Mouse (Mus musculus) c-Kit-positive CD71-negative TER-119-negative erythroid progenitor cells, embryonic 14.5 days (primary cell): ENCODE measurements at regions not wholly inside any gene's neighbourhood (a gene's known extent, or its start where the extent isn't known, plus 50 kb on each side); places are given as distances from the start of the nearest gene placed in this dataset.

ENCODE experiments used
- DNase-seq: peaks from one replicate; pipeline ENCODE4 v3.0.0-alpha.2; 2013; ENCODE audit warnings: low read depth

DNA sequence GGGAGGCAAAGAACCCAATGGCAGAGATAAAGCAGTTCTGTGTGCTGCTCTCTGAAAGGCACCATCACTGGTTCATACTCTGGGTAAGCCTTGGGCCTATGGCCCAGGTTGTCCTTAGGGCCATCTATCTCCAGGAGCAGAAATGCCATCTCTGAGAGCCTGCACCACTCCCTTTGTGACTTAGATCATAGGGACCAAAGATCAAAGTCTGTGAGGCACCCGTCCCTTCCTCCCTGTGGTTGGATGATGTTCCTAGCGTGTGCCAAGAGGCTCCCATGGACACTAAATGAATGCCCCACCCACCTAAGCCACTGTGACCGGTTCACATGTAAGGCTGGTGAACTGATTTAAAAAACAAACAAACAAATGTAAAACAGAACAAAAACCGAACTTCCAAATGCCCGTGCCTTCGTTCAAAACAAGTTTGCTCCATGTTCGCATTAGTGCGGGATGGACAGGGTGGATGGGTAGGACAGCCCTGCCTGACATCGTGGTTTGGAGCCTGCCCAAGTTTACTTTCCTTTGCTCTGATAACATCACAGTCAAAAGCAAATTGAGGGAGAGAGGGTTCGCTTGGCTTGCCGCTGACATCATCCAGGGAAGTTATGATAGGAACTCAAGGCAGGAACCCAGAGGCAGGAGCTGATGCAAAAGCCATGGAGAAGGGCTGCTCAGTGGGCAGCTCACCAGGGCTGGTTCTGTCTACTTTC, 418.6 kb downstream of the Med13l start:
- no peak for DNase-seq

- DNase-seq: no peak
Measured at GRCm38 (mm10) chr5:118981046-118981445, 420.6 kb downstream of the Med13l start.

DNA sequence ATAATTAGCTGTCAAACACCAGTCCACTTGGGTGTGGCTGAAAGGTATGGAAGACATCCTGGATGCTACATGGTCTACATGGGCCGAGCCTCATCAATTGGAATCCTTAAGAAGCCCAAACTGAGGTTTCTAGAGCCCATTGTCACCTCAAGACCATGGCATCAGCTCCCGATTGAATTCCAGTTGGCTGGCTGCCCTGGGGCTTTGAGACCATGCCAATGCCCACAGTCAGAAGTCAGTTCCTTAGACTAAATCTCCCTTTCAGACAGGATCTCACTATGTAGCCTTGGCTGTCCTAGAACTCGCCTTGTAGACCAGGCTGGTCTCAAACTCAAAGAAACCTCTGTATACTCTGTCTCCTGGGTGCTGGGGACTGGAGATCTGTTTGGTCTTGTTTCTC, 423.8 kb downstream of the Med13l start:
- no peak for DNase-seq

- no peak for DNase-seq
Measured at GRCm38 (mm10) chr5:118984797-118985408, 424.4 kb downstream of the Med13l start.

GRCm38 (mm10) chr5:118987376-118988000, 427.0 kb downstream of the Med13l start:
- DNase-seq: no peak

DNA sequence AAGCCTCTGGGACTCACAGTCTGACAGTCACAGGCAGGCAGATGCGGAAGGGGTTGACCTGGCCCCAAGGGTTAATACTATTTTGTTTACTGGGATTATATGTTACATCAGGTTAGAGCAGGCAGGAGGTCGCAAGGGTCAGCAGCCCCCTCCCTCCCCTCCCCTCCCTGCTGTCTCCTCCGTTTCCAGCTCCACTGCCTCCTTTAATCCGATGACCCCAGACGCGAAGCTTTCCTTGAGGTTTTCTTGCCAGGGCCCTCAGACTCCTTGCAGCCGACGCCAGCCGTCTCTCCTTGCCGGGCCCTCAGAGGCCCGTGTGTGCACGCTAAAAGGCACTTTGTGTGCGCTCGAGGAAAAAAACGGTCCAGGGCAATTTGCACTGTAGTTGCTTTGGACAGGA, 438.6 kb downstream of the Med13l start:
- DNase-seq: no peak

- DNase-seq: no peak
Measured at GRCm38 (mm10) chr5:119005825-119006471, 445.5 kb downstream of the Med13l start.

DNA sequence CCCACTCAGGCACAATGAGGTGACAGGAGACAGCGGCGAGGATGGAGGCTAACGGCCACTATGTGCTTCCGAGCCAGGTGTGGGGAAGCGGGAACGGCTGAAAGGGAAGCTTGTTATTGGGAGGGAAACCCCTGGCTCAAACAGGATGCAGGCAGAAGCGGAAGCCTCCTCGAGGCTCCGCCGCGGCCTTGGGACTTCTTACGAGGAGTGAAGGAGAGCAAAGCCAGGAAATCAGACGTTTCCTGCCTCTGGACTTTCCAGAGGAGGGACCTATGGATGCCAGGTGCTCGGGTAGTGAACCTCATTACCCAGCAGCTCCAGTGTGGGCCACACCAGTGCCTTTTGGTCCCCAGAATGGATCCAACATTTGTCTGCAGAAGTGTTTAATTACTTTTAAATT, 449.6 kb downstream of the Med13l start:
- DNase-seq: no peak

- no peak for DNase-seq
Measured at GRCm38 (mm10) chr5:119015181-119015580, 454.7 kb downstream of the Med13l start.

GRCm38 (mm10) chr5:119015606-119016255, 455.3 kb downstream of the Med13l start:
- DNase-seq: no peak

DNA sequence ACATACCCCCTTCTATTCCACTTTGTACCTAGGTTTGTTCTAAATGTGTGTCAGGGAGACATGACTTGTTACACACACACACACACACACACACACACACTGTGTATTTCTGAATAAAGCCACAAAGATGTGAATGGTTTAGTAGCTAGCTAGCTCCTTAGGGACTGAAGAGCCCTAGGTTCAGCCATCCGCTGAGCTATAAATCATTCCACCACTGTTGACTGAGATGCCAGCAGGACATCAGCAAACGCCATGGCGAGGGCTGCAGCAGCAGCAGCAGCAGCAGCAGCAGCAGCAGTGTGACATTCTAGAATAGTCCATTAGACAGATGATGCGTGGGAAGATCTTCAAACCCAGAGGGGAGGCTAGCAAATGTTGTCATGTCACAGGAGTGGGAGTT, 455.9 kb downstream of the Med13l start:
- DNase-seq: no peak

DNA sequence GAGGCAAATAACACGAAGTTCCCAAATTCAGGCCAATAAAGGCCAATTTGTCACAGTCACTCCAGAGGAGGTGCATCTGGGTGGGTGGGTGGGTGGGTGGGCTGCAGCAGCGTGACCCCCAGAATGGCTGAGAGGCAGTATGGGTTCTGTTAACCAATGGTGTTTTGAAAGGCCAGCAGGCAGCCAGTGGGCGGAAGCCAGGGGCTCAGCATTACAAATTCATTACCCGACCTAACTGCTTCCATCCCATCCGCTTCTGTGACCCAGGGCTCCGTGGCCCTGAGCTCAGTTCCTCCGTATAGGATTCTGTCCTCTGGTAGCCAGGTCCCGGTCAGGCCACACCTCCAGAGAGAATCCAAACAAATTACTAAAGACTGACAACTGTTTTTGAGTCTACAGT, 463.5 kb downstream of the Med13l start:
- DNase-seq: no peak

DNA sequence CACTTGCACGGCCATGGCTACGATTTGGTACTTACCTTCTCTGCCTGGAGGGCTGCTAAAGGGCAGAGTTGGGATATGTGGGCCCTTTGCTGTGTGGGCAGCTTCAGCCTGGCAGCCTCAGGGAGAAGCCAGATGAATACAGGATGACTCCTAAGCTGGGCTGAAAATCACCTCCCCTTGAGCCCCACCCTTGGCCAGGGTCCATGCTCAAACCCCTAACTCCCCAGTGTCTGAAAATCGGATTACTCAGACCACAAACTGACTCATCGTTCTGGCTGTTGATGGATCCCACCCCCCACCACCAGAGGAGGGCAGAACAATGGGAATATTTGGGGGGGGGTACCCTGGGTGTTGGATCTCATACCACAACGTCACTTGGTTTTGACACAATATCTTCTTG, 471.6 kb downstream of the Med13l start:
- DNase-seq: no peak

- no peak for DNase-seq
Measured at GRCm38 (mm10) chr5:119044548-119044947, 484.1 kb downstream of the Med13l start.

- DNase-seq: no peak
Measured at GRCm38 (mm10) chr5:119047581-119047980, 487.1 kb downstream of the Med13l start.

- DNase-seq: no peak
Measured at GRCm38 (mm10) chr5:119052354-119052996, 492.0 kb downstream of the Med13l start.

GRCm38 (mm10) chr5:119053738-119054137, 493.3 kb downstream of the Med13l start:
- DNase-seq: no peak

DNA sequence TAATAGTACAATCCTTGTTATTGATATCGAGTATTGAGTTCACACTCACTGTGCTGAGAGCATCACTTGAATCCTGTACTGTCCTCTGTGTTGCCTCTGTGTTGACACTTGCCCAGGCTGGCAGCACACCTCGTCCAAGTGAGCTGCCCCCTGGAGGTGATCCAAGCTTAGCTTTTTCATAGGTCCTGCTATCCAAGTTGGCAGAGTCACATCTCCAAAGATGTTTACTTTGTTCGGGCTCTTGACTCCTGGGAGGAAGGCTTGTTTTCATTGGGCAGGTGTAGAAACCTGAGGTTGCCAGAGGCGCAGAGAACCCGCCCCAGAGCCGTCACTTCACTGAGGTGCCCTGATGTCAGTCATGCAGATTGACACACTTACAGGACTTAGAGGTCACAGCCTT, 493.9 kb downstream of the Med13l start:
- DNase-seq: no peak

DNA sequence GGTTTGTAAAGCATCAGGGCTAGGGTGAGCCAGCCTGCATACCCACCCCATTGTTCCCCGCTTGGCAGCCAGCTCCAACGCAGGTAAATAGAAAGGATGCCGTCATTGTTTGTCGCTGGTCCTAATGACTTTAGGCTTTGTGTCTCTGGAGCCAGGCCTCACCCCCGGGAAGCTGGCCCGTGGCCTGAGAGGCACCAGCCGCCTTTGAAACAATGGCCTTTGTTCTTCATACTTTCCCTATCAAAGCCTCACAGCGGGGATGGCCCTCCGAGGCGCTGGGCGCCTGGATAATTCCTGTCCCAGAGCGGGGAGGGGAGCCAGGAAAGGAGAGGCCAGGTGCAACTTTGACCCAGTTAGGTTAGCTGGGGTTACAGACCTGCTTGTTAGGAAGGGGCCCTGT, 495.0 kb downstream of the Med13l start:
- no peak for DNase-seq

DNA sequence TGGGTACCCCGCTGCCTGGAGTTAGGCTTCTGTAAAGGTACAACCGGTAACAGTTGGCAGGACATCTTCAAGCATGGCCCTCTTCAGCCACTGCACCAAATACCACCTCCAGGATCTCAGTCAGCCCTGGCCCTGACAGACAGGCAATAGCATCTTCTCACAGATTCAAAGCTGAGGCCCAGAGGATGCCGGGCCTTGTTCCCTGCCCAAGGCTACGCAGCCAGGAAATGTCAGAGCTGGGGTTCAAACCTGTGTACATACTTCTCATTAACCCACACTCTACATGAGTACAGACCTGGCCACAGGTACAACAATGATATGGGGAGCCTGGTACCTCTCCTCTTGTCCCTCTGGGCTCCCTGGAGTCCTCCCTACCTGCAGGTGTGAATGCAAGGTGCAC, 497.3 kb downstream of the Med13l start:
- DNase-seq: no peak

- DNase-seq: no peak
Measured at GRCm38 (mm10) chr5:119058231-119058851, 497.9 kb downstream of the Med13l start.

GRCm38 (mm10) chr5:119059223-119059622, 498.7 kb downstream of the Med13l start:
- DNase-seq: no peak
